In the genomic region with DNA sequence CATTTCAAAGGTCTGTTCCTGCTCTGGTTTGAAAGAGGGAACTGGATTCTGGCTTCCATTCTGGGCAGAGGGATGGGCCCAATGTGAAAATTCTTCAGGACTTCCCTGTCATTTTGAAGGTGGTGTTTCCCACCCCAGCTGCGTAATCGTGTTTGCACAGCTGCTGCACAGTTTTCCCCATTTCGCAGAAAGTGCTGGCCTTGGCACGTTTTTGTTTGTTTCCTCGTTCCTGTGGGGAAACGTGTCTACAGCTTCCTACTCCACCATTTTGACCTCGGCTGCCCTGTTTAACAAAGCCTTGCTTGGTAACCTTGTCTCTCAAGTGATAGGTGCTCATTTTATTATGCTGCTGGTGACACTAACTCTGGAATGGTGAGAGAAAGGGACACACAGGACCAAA, we compare ENCODE assay signal across 19 mouse cellular contexts. TPM values are rescaled to one million over a fixed set of nuclear protein-coding genes. Genes with fewer than 3 reads are reported as not detected.
DNase-seq lines count a peak whose midpoint lies in the region; ATAC-seq and TF ChIP-seq lines count a peak whose summit lies in the region.
"Had no signal": no experiment of that assay in that cellular context is flagged by ENCODE, and none has a peak within 500 bp of the region (broad histone marks: within the 10 kb centered on the region; RNA-seq: fewer than 3 reads in every experiment).

No protein-coding gene starts in this region.

- peak overlapping the region; percentile 50 for H3K4me2 ChIP-seq in liver, embryonic 13.5 days
- H3K4me2 ChIP-seq in stomach, embryonic 16.5 days (ENCODE audit: low read depth, low read length): no peak overlapping the region
- H3K4me2 ChIP-seq: forebrain, embryonic 15.5 days; heart, embryonic 13.5 days; kidney, embryonic 15.5 days; limb, embryonic 12.5 days; neural tube, embryonic 12.5 days had no signal

- no peaks in the 10 kb centered on the region for H3K36me3 ChIP-seq in liver, embryonic 13.5 days
- no peaks in the 10 kb centered on the region for H3K36me3 ChIP-seq in stomach, embryonic 16.5 days (ENCODE audit: control insufficient read depth, insufficient read depth, low read length)
- H3K36me3 ChIP-seq: forebrain, embryonic 15.5 days; heart, embryonic 13.5 days; kidney, embryonic 15.5 days; limb, embryonic 12.5 days; neural tube, embryonic 12.5 days had no signal

- H3K9ac ChIP-seq in liver, embryonic 13.5 days: 0 out of 2 replicates have a peak overlapping the region, but pooled peaks have one; percentile 4
- no peak overlapping the region for H3K9ac ChIP-seq in stomach, embryonic 16.5 days (ENCODE audit: low read length)
- H3K9ac ChIP-seq: forebrain, embryonic 15.5 days; heart, embryonic 13.5 days; kidney, embryonic 15.5 days; limb, embryonic 12.5 days; neural tube, embryonic 12.5 days had no signal

- ATAC-seq in liver, embryonic 13.5 days (ENCODE audit: low read depth): 0 out of 2 replicates have a peak, but pooled peaks have one; percentile 9
- ATAC-seq in stomach, embryonic 16.5 days (ENCODE audit: insufficient read depth, low FRiP score): peak; percentile 71; the same call in 1 of the 2 replicates
- ATAC-seq: forebrain, embryonic 15.5 days had no signal

- intact Hi-C loops in gastrocnemius, adult 2 months (cut with DNase I): loop anchor here (5.0 kb wide), 2 partner anchors 42 to 542 kb away; no protein-coding TSS in a partner anchor

- no peaks in the 10 kb centered on the region for H3K9me3 ChIP-seq in liver, embryonic 13.5 days (replicated peaks)
- no peaks in the 10 kb centered on the region for H3K9me3 ChIP-seq in stomach, embryonic 16.5 days (replicated peaks; ENCODE audit: control insufficient read depth, low read length)
- H3K9me3 ChIP-seq: forebrain, embryonic 15.5 days; kidney, embryonic 15.5 days; limb, embryonic 12.5 days; neural tube, embryonic 12.5 days had no signal

- no peak overlapping the region for H3K4me3 ChIP-seq in lung, adult 2 months (replicated peaks; ENCODE audit: extremely low read depth, low read depth, low read length)
- no peak overlapping the region for H3K4me3 ChIP-seq in liver, embryonic 13.5 days (replicated peaks)
- H3K4me3 ChIP-seq in stomach, embryonic 16.5 days (replicated peaks; ENCODE audit: low read length): no peak overlapping the region
- no peak overlapping the region for H3K4me3 ChIP-seq in gastrocnemius, adult 2 months
- H3K4me3 ChIP-seq: forebrain, embryonic 15.5 days; heart, embryonic 13.5 days; kidney, embryonic 15.5 days; limb, embryonic 12.5 days; neural tube, embryonic 12.5 days had no signal

- no peak for TF ChIP-seq CTCF in lung, adult 2 months (IDR thresholded peaks at IDR 0.05; ENCODE audit: insufficient read depth, low read length)
- TF ChIP-seq CTCF in gastrocnemius, adult 2 months (IDR thresholded peaks at IDR 0.05): no peak

- H3K27me3 ChIP-seq in liver, embryonic 13.5 days: no peaks in the 10 kb centered on the region
- H3K27me3 ChIP-seq in stomach, embryonic 16.5 days (ENCODE audit: control insufficient read depth, insufficient read depth, low read length): no peaks in the 10 kb centered on the region
- H3K27me3 ChIP-seq: forebrain, embryonic 15.5 days; heart, embryonic 13.5 days; kidney, embryonic 15.5 days; limb, embryonic 12.5 days; neural tube, embryonic 12.5 days had no signal

- peaks cover 5% of the 10 kb centered on the region for H3K4me1 ChIP-seq in lung, adult 2 months (ENCODE audit: control insufficient read depth, insufficient read depth, low read length)
- peaks cover 31% of the 10 kb centered on the region for H3K4me1 ChIP-seq in liver, embryonic 13.5 days (replicated peaks)
- 0 out of 2 replicates have a peak, but pooled peaks cover 6% of the 10 kb centered on the region for H3K4me1 ChIP-seq in stomach, embryonic 16.5 days (ENCODE audit: control insufficient read depth, insufficient read depth, low read length)
- H3K4me1 ChIP-seq: forebrain, embryonic 15.5 days; kidney, embryonic 15.5 days; limb, embryonic 12.5 days; neural tube, embryonic 12.5 days had no signal

- TF ChIP-seq POLR2A in lung, adult 2 months (IDR thresholded peaks at IDR 0.05; ENCODE audit: borderline replicate concordance, extremely low read depth, low read depth, low read length): no peak

- H3K27ac ChIP-seq in liver, embryonic 13.5 days: peak overlapping the region; percentile 57
- peak overlapping the region; percentile 78 for H3K27ac ChIP-seq in stomach, embryonic 16.5 days (ENCODE audit: low read length)
- no peak overlapping the region for H3K27ac ChIP-seq in gastrocnemius, adult 2 months
- H3K27ac ChIP-seq: forebrain, embryonic 15.5 days; heart, embryonic 13.5 days; kidney, embryonic 15.5 days; limb, embryonic 12.5 days; neural tube, embryonic 12.5 days had no signal

- peak; percentile 24 for DNase-seq in embryo, embryonic 11 days
- no peak for DNase-seq in embryo, embryonic 9.5 days (ENCODE audit: extremely low spot score)
- DNase-seq in lung, adult 2 months: peak; percentile 12
- no peak for DNase-seq in lung, postnatal 14 days
- no peak for DNase-seq in liver, embryonic 13.5 days
- no peak for DNase-seq in frontal cortex, postnatal 36 days (ENCODE audit: low spot score in 2 of 2)
- DNase-seq in gastrocnemius, adult 2 months: no peak
- DNase-seq: adrenal gland, postnatal 36 days; cerebellum, postnatal 14 days; gastrocnemius, postnatal 25 days; heart, postnatal 4 days; right cerebral cortex, postnatal 14 days had no signal

- 38% methylated on average over 7 of the region's 7 CpGs for WGBS in lung, adult 2 months
- 46% methylated on average over 7 of the region's 7 CpGs for WGBS in liver, embryonic 13.5 days (ENCODE audit: insufficient replicate concordance)
- 48% methylated on average over 7 of the region's 7 CpGs for WGBS in stomach, embryonic 16.5 days

RNA-seq across cellular contexts. Expression of a gene that starts 15.0 kb away (rescaled TPM):
- polyA plus RNA-seq in lung, adult 2 months (2012; rRNA removed): 0.80 and 1.3 TPM in 2 replicates
- 0.12 and 0.30 TPM in 2 replicates for polyA plus RNA-seq in liver, embryonic 13.5 days (2015; fragmentation: Nextera tagmentation; extraction: Ambion mirVana)
- polyA plus RNA-seq in stomach, embryonic 16.5 days (2015; fragmentation: Nextera tagmentation; extraction: Ambion mirVana): 3.3 and 4.2 TPM in 2 replicates
- total RNA-seq in gastrocnemius, adult 2 months (2021): under 1 TPM in 1 of 2 experiments, not detected in 1; 0.17 TPM
- total RNA-seq: megakaryocyte, adult 5-6 weeks had no signal

RNA-seq across cellular contexts. Expression of a gene that starts 39.8 kb away (rescaled TPM):
- polyA plus RNA-seq in lung, adult 2 months (2012; rRNA removed): 6.9 and 11.1 TPM in 2 replicates
- 4.9 and 5.8 TPM in 2 replicates for polyA plus RNA-seq in liver, embryonic 13.5 days (2015; fragmentation: Nextera tagmentation; extraction: Ambion mirVana)
- 20.8 and 21.3 TPM in 2 replicates for polyA plus RNA-seq in stomach, embryonic 16.5 days (2015; fragmentation: Nextera tagmentation; extraction: Ambion mirVana)
- total RNA-seq in gastrocnemius, adult 2 months (2021): 10 to 100 TPM in 1 of 2 experiments, 1 to 10 TPM in 1; 8.3 to 19.8 TPM

Comparison
In these comparisons a context has a peak if more than half of its experiments do, and no peak if none do; other contexts are left out.
1. DNase-seq: peak in embryo, embryonic 11 days (single experiment) and lung, adult 2 months (single experiment); none in embryo, embryonic 9.5 days (single experiment), lung, postnatal 14 days (single experiment), liver, embryonic 13.5 days (single experiment), frontal cortex, postnatal 36 days (0 of 2) and gastrocnemius, adult 2 months (single experiment).